Mouse (Mus musculus): Measurements from ENCODE around the gene Gpr174.

- TF ChIP-seq POLR2A (IDR thresholded peaks at IDR 0.05; ENCODE audit: low read depth, low read length) (no peak), CTCF (IDR thresholded peaks at IDR 0.05; ENCODE audit: extremely low read depth, insufficient read length, insufficient replicate concordance, low read depth, low read length) (no peak)
Measured at GRCm38 (mm10) chrX:107224846-107225245, 30.8 kb upstream of the Gpr174 start.
